Comparison of ENCODE assay signal across 8 mouse cellular contexts in the genomic region with DNA sequence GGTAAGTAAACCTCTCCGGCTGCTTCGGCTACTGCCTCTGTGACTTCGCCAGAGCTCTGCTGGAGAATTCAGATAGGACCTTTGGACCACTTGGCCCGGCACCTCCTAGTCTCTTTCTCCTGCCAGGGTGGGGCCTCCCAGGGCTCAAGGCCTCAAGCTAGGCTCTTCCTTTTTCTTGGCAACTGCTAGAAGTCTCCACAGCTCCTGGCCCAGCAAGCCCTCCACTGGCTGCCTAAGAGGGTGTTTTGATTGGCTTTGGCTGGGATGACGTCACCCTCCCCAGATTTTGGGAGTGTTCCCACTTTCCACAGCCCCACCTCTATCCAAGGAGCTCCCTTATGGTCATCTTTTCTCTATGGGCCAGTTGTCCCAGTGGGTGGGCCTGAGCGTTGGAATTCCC.
DNase-seq lines count a peak whose midpoint lies in the region; ATAC-seq lines count a peak whose summit lies in the region.

No protein-coding gene starts in this region.

- H3K9me3 ChIP-seq in lung, embryonic 15.5 days = no peaks in the 10 kb centered on the region
- no peaks in the 10 kb centered on the region for H3K9me3 ChIP-seq in midbrain, embryonic 10.5 days (replicated peaks)

- no peaks in the 10 kb centered on the region for H3K36me3 ChIP-seq in lung, embryonic 15.5 days
- no peaks in the 10 kb centered on the region for H3K36me3 ChIP-seq in midbrain, embryonic 10.5 days

- peaks cover 22% of the 10 kb centered on the region for H3K4me1 ChIP-seq in lung, embryonic 15.5 days
- H3K4me1 ChIP-seq in midbrain, embryonic 10.5 days = peaks cover 9% of the 10 kb centered on the region

- 59% methylated on average over 6 of the region's 6 CpGs for WGBS in lung, embryonic 15.5 days
- 87% methylated on average over 6 of the region's 6 CpGs for WGBS in midbrain, embryonic 10.5 days

- ATAC-seq in lung, embryonic 15.5 days (ENCODE audit: borderline replicate concordance, extremely low read depth, low FRiP score, low TSS enrichment) = peak; percentile 71

- DNase-seq in thymus, adult 18-20 months = peak; percentile 10 to 16
- no peak for DNase-seq in thymus, postnatal 14 days
- DNase-seq in cerebellum, postnatal 25 days = peak; percentile 72 to 78
- peak; percentile 92 for DNase-seq in heart, postnatal 4 days
- DNase-seq in urinary bladder, postnatal 36 days (ENCODE audit: low spot score in 2 of 2) = peak; percentile 76 to 87
- DNase-seq in midbrain, embryonic 10.5 days (ENCODE audit: low spot score) = no peak
- no peak for DNase-seq in frontal cortex, postnatal 25 days (ENCODE audit: low spot score in 2 of 2)

- no peak overlapping the region for H3K9ac ChIP-seq in lung, embryonic 15.5 days

- peak overlapping the region; percentile 66 for H3K27ac ChIP-seq in lung, embryonic 15.5 days
- no peak overlapping the region for H3K27ac ChIP-seq in midbrain, embryonic 10.5 days (replicated peaks)

- no peak overlapping the region for H3K4me3 ChIP-seq in lung, embryonic 15.5 days
- no peak overlapping the region for H3K4me3 ChIP-seq in midbrain, embryonic 10.5 days

- no peaks in the 10 kb centered on the region for H3K27me3 ChIP-seq in lung, embryonic 15.5 days
- no peaks in the 10 kb centered on the region for H3K27me3 ChIP-seq in midbrain, embryonic 10.5 days (ENCODE audit: low read depth, poor library complexity, severe bottlenecking)

- H3K4me2 ChIP-seq in lung, embryonic 15.5 days = no peak overlapping the region

Comparison
In these comparisons a context has a peak if more than half of its experiments do, and no peak if none do; other contexts are left out.
1. DNase-seq: peak in thymus, adult 18-20 months (2 of 2), cerebellum, postnatal 25 days (2 of 2), heart, postnatal 4 days (single experiment) and urinary bladder, postnatal 36 days (2 of 2); none in thymus, postnatal 14 days (single experiment), midbrain, embryonic 10.5 days (single experiment) and frontal cortex, postnatal 25 days (0 of 2).